In genomic region chr2:126553291-126553639, GRCm38 (mm10) we compare ENCODE assay signal across 8 mouse cellular contexts. TPM values are rescaled to one million over a fixed set of nuclear protein-coding genes. Genes with fewer than 3 reads are reported as not detected.
DNase-seq lines count a peak whose midpoint lies in the region; ATAC-seq and TF ChIP-seq lines count a peak whose summit lies in the region.

No protein-coding gene starts in this region.

- DNase-seq in kidney, adult 2 months: no peak
- no peak for DNase-seq in kidney, adult 11 months
- peak; percentile 19 for DNase-seq in brain, adult 2 months (ENCODE audit: low read depth, low spot score)
- DNase-seq in midbrain, embryonic 14.5 days: peak; percentile 59
- no peak for DNase-seq in cerebellum, postnatal 14 days
- no peak for DNase-seq in cerebellum, postnatal 36 days
- no peak for DNase-seq in urinary bladder, adult 18-20 months (ENCODE audit: low spot score in 2 of 2)

- H3K4me1 ChIP-seq in kidney, adult 2 months (ENCODE audit: control insufficient read depth, insufficient read depth, low read length): peaks cover 13% of the 10 kb centered on the region; the same call in 1 of the 2 replicates
- H3K4me1 ChIP-seq in hindbrain, embryonic 12.5 days: peaks cover 14% of the 10 kb centered on the region
- no peaks in the 10 kb centered on the region; the same call in 1 of the 2 replicates for H3K4me1 ChIP-seq in midbrain, embryonic 14.5 days (ENCODE audit: control insufficient read depth, insufficient read depth, low read length)

- peak overlapping the region; percentile 96 for H3K27ac ChIP-seq in kidney, adult 2 months (ENCODE audit: insufficient read depth, low read depth, low read length)
- H3K27ac ChIP-seq in hindbrain, embryonic 12.5 days: no peak overlapping the region
- peak overlapping the region; percentile 58; the same call in 1 of the 2 replicates for H3K27ac ChIP-seq in midbrain, embryonic 14.5 days (replicated peaks; ENCODE audit: low read depth, low read length)

- ATAC-seq in hindbrain, embryonic 12.5 days (ENCODE audit: low FRiP score): peak; percentile 74
- ATAC-seq in midbrain, embryonic 14.5 days (ENCODE audit: low FRiP score, low TSS enrichment): peak; percentile 62; the same call in 1 of the 2 replicates

- no peaks in the 10 kb centered on the region for H3K27me3 ChIP-seq in kidney, adult 2 months (replicated peaks; ENCODE audit: control insufficient read depth, insufficient read depth, low read length)
- peaks cover 46% of the 10 kb centered on the region for H3K27me3 ChIP-seq in hindbrain, embryonic 12.5 days
- H3K27me3 ChIP-seq in midbrain, embryonic 14.5 days (ENCODE audit: control insufficient read depth, insufficient read depth, low read length): peaks cover 22% of the 10 kb centered on the region

- TF ChIP-seq CTCF in kidney, adult 2 months (conservative IDR thresholded peaks at IDR 0.05; ENCODE audit: insufficient read depth, insufficient read length, low read depth, low read length): no peak

- peaks cover 15% of the 10 kb centered on the region for H3K36me3 ChIP-seq in kidney, adult 2 months (ENCODE audit: control insufficient read depth, insufficient read depth, low read length)
- no peaks in the 10 kb centered on the region for H3K36me3 ChIP-seq in hindbrain, embryonic 12.5 days
- H3K36me3 ChIP-seq in midbrain, embryonic 14.5 days (ENCODE audit: control insufficient read depth, insufficient read depth, low read length): no peaks in the 10 kb centered on the region

- H3K4me3 ChIP-seq in kidney, adult 2 months (ENCODE audit: insufficient read depth, low read depth, low read length): peak overlapping the region; percentile 57
- peak overlapping the region; percentile 72 for H3K4me3 ChIP-seq in hindbrain, embryonic 12.5 days
- peak overlapping the region; percentile 56 for H3K4me3 ChIP-seq in midbrain, embryonic 14.5 days (replicated peaks; ENCODE audit: low read depth, low read length)

- WGBS in kidney, adult 2 months: 4% methylated on average over 26 of the region's 26 CpGs
- 2% methylated on average over 26 of the region's 26 CpGs for WGBS in hindbrain, embryonic 12.5 days
- WGBS in midbrain, embryonic 14.5 days: 1% methylated on average over 26 of the region's 26 CpGs

- peak overlapping the region; percentile 98 for H3K4me2 ChIP-seq in hindbrain, embryonic 12.5 days (replicated peaks)
- H3K4me2 ChIP-seq in midbrain, embryonic 14.5 days (ENCODE audit: low read length): peak overlapping the region; percentile 94

- H3K9ac ChIP-seq in hindbrain, embryonic 12.5 days: peak overlapping the region; percentile 67
- H3K9ac ChIP-seq in midbrain, embryonic 14.5 days (replicated peaks; ENCODE audit: low read length): peak overlapping the region; percentile 70

- no peaks in the 10 kb centered on the region for H3K9me3 ChIP-seq in hindbrain, embryonic 12.5 days (replicated peaks)
- H3K9me3 ChIP-seq in midbrain, embryonic 14.5 days (ENCODE audit: control insufficient read depth, low read length): no peaks in the 10 kb centered on the region

- no peak for TF ChIP-seq POLR2A in kidney, adult 2 months (IDR thresholded peaks at IDR 0.05; ENCODE audit: low read depth, low read length)

RNA-seq across cellular contexts. Expression of gene Slc27a2, which starts 1.1 kb away (rescaled TPM):
- polyA plus RNA-seq in kidney, adult 2 months (2012; rRNA removed): 1,333 and 1,911 TPM in 2 replicates
- polyA plus RNA-seq in hindbrain, embryonic 12.5 days (2016; fragmentation: Nextera tagmentation; extraction: Ambion mirVana): 2.2 and 3.6 TPM in 2 replicates
- polyA plus RNA-seq in midbrain, embryonic 14.5 days (2014; fragmentation: Nextera tagmentation; extraction: Ambion mirVana): 9.6 and 10.5 TPM in 2 replicates

RNA-seq across cellular contexts. Expression of gene Atp8b4, which starts 52.8 kb away (rescaled TPM):
- polyA plus RNA-seq in kidney, adult 2 months (2012; rRNA removed): 0.81 and 0.97 TPM in 2 replicates
- polyA plus RNA-seq in hindbrain, embryonic 12.5 days (2016; fragmentation: Nextera tagmentation; extraction: Ambion mirVana): 0.12 and 0.17 TPM in 2 replicates
- polyA plus RNA-seq in midbrain, embryonic 14.5 days (2014; fragmentation: Nextera tagmentation; extraction: Ambion mirVana): 0.13 TPM in 1 of 2 replicates, not detected in the other

Comparison
In these comparisons a context has a peak if more than half of its experiments do, and no peak if none do; other contexts are left out.
1. DNase-seq: peak in brain, adult 2 months (single experiment) and midbrain, embryonic 14.5 days (single experiment); none in kidney, adult 2 months (single experiment), kidney, adult 11 months (single experiment), cerebellum, postnatal 14 days (0 of 2), cerebellum, postnatal 36 days (0 of 2) and urinary bladder, adult 18-20 months (0 of 2).
2. RNA of gene Slc27a2, which starts 1.1 kb away (polyA plus RNA-seq): 1,333 to 1,911 TPM in kidney, adult 2 months; 9.6 to 10.5 TPM in midbrain, embryonic 14.5 days and 2.2 to 3.6 TPM in hindbrain, embryonic 12.5 days; every median in the first group is over 100 times any median in the second.
3. Peak in every context shown above with its lines, with median percentiles within 50 percentile points of each other: H3K4me3 ChIP-seq.